Mouse (Mus musculus) left cerebral cortex, postnatal 36 days (tissue): Measurements from ENCODE around the gene Prkcg. TPM values are rescaled to one million over a fixed set of nuclear protein-coding genes. Genes with fewer than 3 reads are reported as not detected.
"Not testable (repeated sequence)": the region's sequence is repeated elsewhere in the genome, so short reads cannot be mapped to it uniquely, and the experiment has no call there.

Experiments
- DNase-seq, 2 experiments: peaks; one replicate each; pipeline ENCODE4 v3.0.0; 2021 to 2022; ENCODE audit warnings: low spot score in 2 of 2, mixed read lengths in 1 of 2
- intact Hi-C: fragments of 180-260 bp; cut with DNase I; formaldehyde crosslinking; loops from one replicate; pipeline ENCODE4 v1.15.1; 2025
- total RNA-seq, 2 experiments: library from RNA; stranded (reverse); gene quantifications; 2 replicates each; pipeline ENCODE4 v1.2.3; 2021

Gene Prkcg
- 100 to 1,000 TPM; 257 to 278 TPM for total RNA-seq

- intact Hi-C loops: no loop called here
- DNase-seq: peak; percentile 76 to 83
Measured at GRCm38 (mm10) chr7:3288976-3289970, at the start of gene Prkcg, which contains the start of gene Myadm. Gene Prkcg (plus strand): TSS chr7:3289179. Gene Myadm (plus strand): TSS chr7:3289080.

GRCm38 (mm10) chr7:3239193-3239592 lies 49.8 kb upstream of the Prkcg start:
- intact Hi-C loops: no loop called here

GRCm38 (mm10) chr7:3260701-3261100 lies 28.3 kb upstream of the Prkcg start:
- DNase-seq: no peak
- intact Hi-C loops: no loop called here

More at GRCm38 (mm10) chr7:3239193-3239592, 49.8 kb upstream of the Prkcg start:
- DNase-seq: no peak

- no peak for DNase-seq
- intact Hi-C loops: no loop called here
Measured at GRCm38 (mm10) chr7:3261446-3261845, 27.5 kb upstream of the Prkcg start.

GRCm38 (mm10) chr7:3262789-3263188 lies 26.2 kb upstream of the Prkcg start:
- no peak for DNase-seq
- intact Hi-C loops: no loop called here

GRCm38 (mm10) chr7:3264390-3265022 lies 24.5 kb upstream of the Prkcg start:
- DNase-seq: no peak
- intact Hi-C loops: no loop called here

GRCm38 (mm10) chr7:3265311-3265710 lies 23.7 kb upstream of the Prkcg start:
- intact Hi-C loops: no loop called here
- DNase-seq: no peak

GRCm38 (mm10) chr7:3267261-3267660 lies 21.7 kb upstream of the Prkcg start:
- intact Hi-C loops: no loop called here
- DNase-seq: no peak

- DNase-seq: no peak
- intact Hi-C loops: no loop called here
Measured at GRCm38 (mm10) chr7:3267888-3268287, 21.1 kb upstream of the Prkcg start.

GRCm38 (mm10) chr7:3268291-3268690 lies 20.7 kb upstream of the Prkcg start:
- intact Hi-C loops: no loop called here
- no peak for DNase-seq

GRCm38 (mm10) chr7:3272206-3272605 lies 16.8 kb upstream of the Prkcg start:
- intact Hi-C loops: no loop called here
- no peak for DNase-seq

GRCm38 (mm10) chr7:3275455-3276170 lies 13.4 kb upstream of the Prkcg start:
- DNase-seq: no peak
- intact Hi-C loops: no loop called here

- DNase-seq, intact Hi-C loops: not testable (repeated sequence)
Measured at GRCm38 (mm10) chr7:3276781-3277180, 12.2 kb upstream of the Prkcg start.

GRCm38 (mm10) chr7:3280080-3280653 lies 8.8 kb upstream of the Prkcg start:
- DNase-seq: no peak
- intact Hi-C loops: no loop called here

- intact Hi-C loops: no loop called here
- DNase-seq: peak; percentile 46 to 51
Measured at GRCm38 (mm10) chr7:3280654-3281153, 8.3 kb upstream of the Prkcg start.

- intact Hi-C loops: no loop called here
- DNase-seq: no peak
Measured at GRCm38 (mm10) chr7:3281741-3282140, 7.2 kb upstream of the Prkcg start.

- no peak for DNase-seq
- intact Hi-C loops: no loop called here
Measured at GRCm38 (mm10) chr7:3283081-3283875, 5.7 kb upstream of the Prkcg start.

- no peak for DNase-seq
- intact Hi-C loops: no loop called here
Measured at GRCm38 (mm10) chr7:3284604-3285003, 4.4 kb upstream of the Prkcg start.

GRCm38 (mm10) chr7:3286036-3286435 lies 2.9 kb upstream of the Prkcg start:
- intact Hi-C loops: no loop called here
- DNase-seq: no peak
